8 mouse cellular contexts compared by ENCODE assay signal in genomic region chr10:80432936-80433512, GRCm38 (mm10). TPM values are rescaled to one million over a fixed set of nuclear protein-coding genes. Genes with fewer than 3 reads are reported as not detected.
DNase-seq lines count a peak whose midpoint lies in the region; ATAC-seq lines count a peak whose summit lies in the region.

No protein-coding gene starts in this region.

- ATAC-seq in embryonic facial prominence, embryonic 15.5 days (ENCODE audit: insufficient number of reproducible peaks, low FRiP score, low TSS enrichment, low read depth) = 0 out of 2 replicates have a peak, but pooled peaks have one; percentile 0
- no peak for ATAC-seq in hindbrain, embryonic 15.5 days (ENCODE audit: low FRiP score, low read depth)
- ATAC-seq in liver, embryonic 11.5 days (replicated peaks; ENCODE audit: low FRiP score) = no peak; the same call in 1 of the 2 replicates
- ATAC-seq in neural tube, embryonic 15.5 days (ENCODE audit: low FRiP score) = peak; percentile 27

- H3K4me1 ChIP-seq in embryonic facial prominence, embryonic 15.5 days = peaks cover 34% of the 10 kb centered on the region
- peaks cover 24% of the 10 kb centered on the region for H3K4me1 ChIP-seq in hindbrain, embryonic 15.5 days (replicated peaks)
- peaks cover 34% of the 10 kb centered on the region for H3K4me1 ChIP-seq in liver, embryonic 11.5 days (replicated peaks; ENCODE audit: control insufficient read depth, insufficient read depth, low read length)
- peaks cover 25% of the 10 kb centered on the region for H3K4me1 ChIP-seq in neural tube, embryonic 15.5 days

- peak overlapping the region; percentile 95 for H3K27ac ChIP-seq in embryonic facial prominence, embryonic 15.5 days (replicated peaks)
- peak overlapping the region; percentile 99 for H3K27ac ChIP-seq in hindbrain, embryonic 15.5 days (replicated peaks)
- peak overlapping the region; percentile 97 for H3K27ac ChIP-seq in liver, embryonic 11.5 days (ENCODE audit: low read depth, low read length)
- H3K27ac ChIP-seq in neural tube, embryonic 15.5 days (replicated peaks) = peak overlapping the region; percentile 98

- no peaks in the 10 kb centered on the region for H3K27me3 ChIP-seq in embryonic facial prominence, embryonic 15.5 days
- H3K27me3 ChIP-seq in hindbrain, embryonic 15.5 days = no peaks in the 10 kb centered on the region
- H3K27me3 ChIP-seq in liver, embryonic 11.5 days (replicated peaks; ENCODE audit: control insufficient read depth, insufficient read depth, low read length) = no peaks in the 10 kb centered on the region
- no peaks in the 10 kb centered on the region for H3K27me3 ChIP-seq in neural tube, embryonic 15.5 days (replicated peaks)

- H3K4me3 ChIP-seq in embryonic facial prominence, embryonic 15.5 days (replicated peaks) = peak overlapping the region; percentile 97
- H3K4me3 ChIP-seq in hindbrain, embryonic 15.5 days = peak overlapping the region; percentile 94
- H3K4me3 ChIP-seq in liver, embryonic 11.5 days (ENCODE audit: low read depth, low read length) = peak overlapping the region; percentile 100
- peak overlapping the region; percentile 95 for H3K4me3 ChIP-seq in neural tube, embryonic 15.5 days (replicated peaks)

- peak overlapping the region; percentile 81 for H3K4me2 ChIP-seq in embryonic facial prominence, embryonic 15.5 days (replicated peaks)
- peak overlapping the region; percentile 83 for H3K4me2 ChIP-seq in hindbrain, embryonic 15.5 days
- H3K4me2 ChIP-seq in liver, embryonic 11.5 days = peak overlapping the region; percentile 94
- peak overlapping the region; percentile 82 for H3K4me2 ChIP-seq in neural tube, embryonic 15.5 days

- under 1% methylated on average over 54 of the region's 60 CpGs for WGBS in embryonic facial prominence, embryonic 15.5 days
- WGBS in hindbrain, embryonic 15.5 days = under 1% methylated on average over 53 of the region's 60 CpGs
- WGBS in liver, embryonic 11.5 days = under 1% methylated on average over 60 of the region's 60 CpGs
- under 1% methylated on average over 60 of the region's 60 CpGs for WGBS in neural tube, embryonic 15.5 days

- peak; percentile 51 for DNase-seq in adrenal gland, adult 2 months
- DNase-seq in adrenal gland, postnatal 4 days (ENCODE audit: low spot score in 2 of 2) = no peak
- peak; percentile 51 to 52 for DNase-seq in B cell, adult 2 months
- DNase-seq in liver, embryonic 11.5 days (ENCODE audit: low spot score) = peak; percentile 67
- DNase-seq in frontal cortex, postnatal 25 days (ENCODE audit: low spot score in 2 of 2) = no peak

- H3K9ac ChIP-seq in embryonic facial prominence, embryonic 15.5 days = peak overlapping the region; percentile 99
- H3K9ac ChIP-seq in hindbrain, embryonic 15.5 days = peak overlapping the region; percentile 94
- peak overlapping the region; percentile 100 for H3K9ac ChIP-seq in liver, embryonic 11.5 days (ENCODE audit: low read depth, low read length)
- H3K9ac ChIP-seq in neural tube, embryonic 15.5 days (replicated peaks) = peak overlapping the region; percentile 92

- H3K36me3 ChIP-seq in embryonic facial prominence, embryonic 15.5 days = peaks cover 27% of the 10 kb centered on the region
- H3K36me3 ChIP-seq in hindbrain, embryonic 15.5 days = peaks cover 13% of the 10 kb centered on the region
- peaks cover 26% of the 10 kb centered on the region for H3K36me3 ChIP-seq in liver, embryonic 11.5 days (ENCODE audit: control insufficient read depth, insufficient read depth, low read length)
- H3K36me3 ChIP-seq in neural tube, embryonic 15.5 days = peaks cover 21% of the 10 kb centered on the region

- no peaks in the 10 kb centered on the region for H3K9me3 ChIP-seq in embryonic facial prominence, embryonic 15.5 days (replicated peaks)
- H3K9me3 ChIP-seq in hindbrain, embryonic 15.5 days = no peaks in the 10 kb centered on the region
- H3K9me3 ChIP-seq in liver, embryonic 11.5 days (ENCODE audit: control insufficient read depth, low read length) = no peaks in the 10 kb centered on the region
- H3K9me3 ChIP-seq in neural tube, embryonic 15.5 days (replicated peaks) = no peaks in the 10 kb centered on the region

RNA-seq across cellular contexts. Expression of gene Tcf3, which starts 0.4 kb away (rescaled TPM):
- total RNA-seq in adrenal gland, adult 2 months (2021) = 10 to 100 TPM; 46.6 to 55.4 TPM
- polyA plus RNA-seq in adrenal gland, adult 2 months (2012; rRNA removed) = 148 and 152 TPM in 2 replicates
- total RNA-seq in adrenal gland, postnatal 4 days (2021) = 100 to 1,000 TPM; 112 to 116 TPM
- 133 and 135 TPM in 2 replicates for polyA plus RNA-seq in embryonic facial prominence, embryonic 15.5 days (2015; fragmentation: Nextera tagmentation; extraction: Ambion mirVana)
- polyA plus RNA-seq in hindbrain, embryonic 15.5 days (2015; fragmentation: Nextera tagmentation; extraction: Ambion mirVana) = 52.5 and 54.7 TPM in 2 replicates
- polyA plus RNA-seq in liver, embryonic 11.5 days (2014; fragmentation: Nextera tagmentation; extraction: Ambion mirVana) = 148 and 149 TPM in 2 replicates
- 33.4 and 51.7 TPM in 2 replicates for polyA plus RNA-seq in neural tube, embryonic 15.5 days (2015; fragmentation: Nextera tagmentation; extraction: Ambion mirVana)

RNA-seq across cellular contexts. Expression of gene Uqcr11, which starts 26.4 kb away (rescaled TPM):
- total RNA-seq in adrenal gland, adult 2 months (2021) = 1,000 to 10,000 TPM in 1 of 2 experiments, 100 to 1,000 TPM in 1; 714 to 1,027 TPM
- 2,955 and 2,958 TPM in 2 replicates for polyA plus RNA-seq in adrenal gland, adult 2 months (2012; rRNA removed)
- 100 to 1,000 TPM; 535 to 613 TPM for total RNA-seq in adrenal gland, postnatal 4 days (2021)
- polyA plus RNA-seq in embryonic facial prominence, embryonic 15.5 days (2015; fragmentation: Nextera tagmentation; extraction: Ambion mirVana) = 659 and 673 TPM in 2 replicates
- polyA plus RNA-seq in hindbrain, embryonic 15.5 days (2015; fragmentation: Nextera tagmentation; extraction: Ambion mirVana) = 711 and 737 TPM in 2 replicates
- 835 and 866 TPM in 2 replicates for polyA plus RNA-seq in liver, embryonic 11.5 days (2014; fragmentation: Nextera tagmentation; extraction: Ambion mirVana)
- 731 and 790 TPM in 2 replicates for polyA plus RNA-seq in neural tube, embryonic 15.5 days (2015; fragmentation: Nextera tagmentation; extraction: Ambion mirVana)

RNA-seq across cellular contexts. Expression of gene Mbd3, which starts 33.7 kb away (rescaled TPM):
- 100 to 1,000 TPM; 125 to 146 TPM for total RNA-seq in adrenal gland, adult 2 months (2021)
- polyA plus RNA-seq in adrenal gland, adult 2 months (2012; rRNA removed) = 158 and 165 TPM in 2 replicates
- 100 to 1,000 TPM; 142 to 147 TPM for total RNA-seq in adrenal gland, postnatal 4 days (2021)
- polyA plus RNA-seq in embryonic facial prominence, embryonic 15.5 days (2015; fragmentation: Nextera tagmentation; extraction: Ambion mirVana) = 247 and 250 TPM in 2 replicates
- polyA plus RNA-seq in hindbrain, embryonic 15.5 days (2015; fragmentation: Nextera tagmentation; extraction: Ambion mirVana) = 213 and 229 TPM in 2 replicates
- 174 and 175 TPM in 2 replicates for polyA plus RNA-seq in liver, embryonic 11.5 days (2014; fragmentation: Nextera tagmentation; extraction: Ambion mirVana)
- polyA plus RNA-seq in neural tube, embryonic 15.5 days (2015; fragmentation: Nextera tagmentation; extraction: Ambion mirVana) = 195 and 209 TPM in 2 replicates

RNA-seq across cellular contexts. Expression of gene Mex3d, which starts 45.6 kb away (rescaled TPM):
- total RNA-seq in adrenal gland, adult 2 months (2021) = 10 to 100 TPM; 19.2 to 19.5 TPM
- polyA plus RNA-seq in adrenal gland, adult 2 months (2012; rRNA removed) = 60.7 and 61.5 TPM in 2 replicates
- total RNA-seq in adrenal gland, postnatal 4 days (2021) = 10 to 100 TPM; 25.4 to 26.7 TPM
- polyA plus RNA-seq in embryonic facial prominence, embryonic 15.5 days (2015; fragmentation: Nextera tagmentation; extraction: Ambion mirVana) = 7.2 and 8.4 TPM in 2 replicates
- 18.9 and 19.2 TPM in 2 replicates for polyA plus RNA-seq in hindbrain, embryonic 15.5 days (2015; fragmentation: Nextera tagmentation; extraction: Ambion mirVana)
- 2.5 and 3.7 TPM in 2 replicates for polyA plus RNA-seq in liver, embryonic 11.5 days (2014; fragmentation: Nextera tagmentation; extraction: Ambion mirVana)
- polyA plus RNA-seq in neural tube, embryonic 15.5 days (2015; fragmentation: Nextera tagmentation; extraction: Ambion mirVana) = 9.1 and 14.0 TPM in 2 replicates

Comparison
In these comparisons a context has a peak if more than half of its experiments do, and no peak if none do; other contexts are left out.
1. DNase-seq: peak in adrenal gland, adult 2 months (single experiment), B cell, adult 2 months (2 of 2) and liver, embryonic 11.5 days (single experiment); none in adrenal gland, postnatal 4 days (0 of 2) and frontal cortex, postnatal 25 days (0 of 2).
2. ATAC-seq: peak in embryonic facial prominence, embryonic 15.5 days (single experiment) and neural tube, embryonic 15.5 days (single experiment); none in hindbrain, embryonic 15.5 days (single experiment) and liver, embryonic 11.5 days (single experiment).
3. Peak in every context shown above with its lines, with median percentiles within 50 percentile points of each other: H3K27ac ChIP-seq, H3K4me2 ChIP-seq, H3K4me3 ChIP-seq and H3K9ac ChIP-seq.